Mouse (Mus musculus) spleen, adult 2 months (tissue): ENCODE data around the gene Lrba. TPM values are rescaled to one million over a fixed set of nuclear protein-coding genes. Genes with fewer than 3 reads are reported as not detected.

Source experiments
- DNase-seq, 2 experiments: peaks; one replicate each; pipeline versions ENCODE4 v3.0.0 to v3.0.0-alpha.2; 2012 to 2021; ENCODE audit warnings: low spot score in 2 of 2, low read depth in 1 of 2
- H3K27ac ChIP-seq: fragments of 200-500 bp; 2 replicates; pipeline ENCODE4 v1.5.1; 2012; ENCODE audit warnings: low read length, inconsistent platforms; ENCODE audit not compliant: insufficient read depth
- H3K27me3 ChIP-seq: fragments of 200-500 bp; 2 replicates; pipeline ENCODE4 v1.6.1; 2012; ENCODE audit warnings: mild to moderate bottlenecking, moderate library complexity, low read length, inconsistent platforms; ENCODE audit not compliant: control insufficient read depth, insufficient read depth
- H3K36me3 ChIP-seq: fragments of 200-500 bp; 2 replicates; pipeline ENCODE4 v1.6.1; 2012; ENCODE audit warnings: mild to moderate bottlenecking, low read length, inconsistent platforms; ENCODE audit not compliant: control insufficient read depth, insufficient read depth
- H3K4me1 ChIP-seq: fragments of 200-500 bp; 2 replicates; pipeline ENCODE4 v1.6.1; 2011; ENCODE audit warnings: inconsistent platforms; ENCODE audit not compliant: control insufficient read depth, insufficient read depth, insufficient read length
- H3K4me3 ChIP-seq: fragments of 200-500 bp; 2 replicates; pipeline ENCODE4 v1.5.1; 2011; ENCODE audit warnings: mild to moderate bottlenecking, inconsistent platforms; ENCODE audit not compliant: insufficient read depth, insufficient read length; ENCODE audit errors: extremely low read depth
- CTCF ChIP-seq: fragments of 200-500 bp; IDR thresholded peaks from 2 replicates; pipeline ENCODE4 v1.5.1; 2011; ENCODE audit warnings: mild to moderate bottlenecking, inconsistent platforms; ENCODE audit not compliant: insufficient read depth, insufficient read length, insufficient replicate concordance; ENCODE audit errors: extremely low read depth
- POLR2A ChIP-seq: fragments of 200-500 bp; IDR thresholded peaks from 2 replicates; pipeline ENCODE4 v1.6.1; 2011; ENCODE audit warnings: low read depth, low read length, inconsistent platforms
- WGBS: fragments of 180-500 bp; shearing (Covaris S2); methylation state at CpG from one replicate; pipeline ENCODE4 v1.1.7; 2018; 5-methylcytosine and 5-hydroxymethylcytosine counted together
- polyA plus RNA-seq: library from polyadenylated mRNA; depleted of rRNA; stranded (reverse); fragments of >200 nt; gene quantifications from 2 replicates; pipeline ENCODE4 v1.2.3, GENCODE M21; 2012

Lrba gene
- polyA plus RNA-seq, 1 experiment, result 9.1 TPM

- no peak for TF ChIP-seq POLR2A
- TF ChIP-seq CTCF, result no peak
- WGBS, result 97% methylated on average over 2 of the region's 2 CpGs
- DNase-seq, result no peak
Observed at GRCm38 (mm10) chr3:86451211-86451610, 226.7 kb downstream of the Lrba start.

GRCm38 (mm10) chr3:86461582-86461981 lies 237.1 kb downstream of the Lrba start:
- DNase-seq, result no peak
- Histone ChIP-seq H3K4me1 (no peaks in the 10 kb centered on the region), H3K27me3 (no peaks in the 10 kb centered on the region), H3K36me3 (no peaks in the 10 kb centered on the region), H3K4me3 (no peak overlapping the region), H3K27ac (no peak overlapping the region)
- 46% methylated on average over 3 of the region's 3 CpGs for WGBS
- TF ChIP-seq CTCF (no peak), POLR2A (no peak)

More at GRCm38 (mm10) chr3:86451211-86451610, 226.7 kb downstream of the Lrba start:
- H3K4me3 ChIP-seq, result no peak overlapping the region
- no peaks in the 10 kb centered on the region for H3K4me1 ChIP-seq
- H3K27me3 ChIP-seq, result no peaks in the 10 kb centered on the region
- H3K36me3 ChIP-seq, result no peaks in the 10 kb centered on the region
- no peak overlapping the region for H3K27ac ChIP-seq

GRCm38 (mm10) chr3:86489992-86490391 lies 265.5 kb downstream of the Lrba start:
- no peak for TF ChIP-seq CTCF
- TF ChIP-seq POLR2A, result no peak
- H3K4me1 ChIP-seq, result no peaks in the 10 kb centered on the region
- no peak for DNase-seq
- H3K27me3 ChIP-seq, result no peaks in the 10 kb centered on the region
- 91% methylated on average over 1 of the region's 1 CpGs for WGBS
- H3K4me3 ChIP-seq, result no peak overlapping the region
- H3K36me3 ChIP-seq, result no peaks in the 10 kb centered on the region
- no peak overlapping the region for H3K27ac ChIP-seq

GRCm38 (mm10) chr3:86500586-86500985 lies 276.1 kb downstream of the Lrba start:
- TF ChIP-seq POLR2A, result no peak
- TF ChIP-seq CTCF, result no peak
- DNase-seq, result no peak
- no peaks in the 10 kb centered on the region for H3K27me3 ChIP-seq
- H3K4me1 ChIP-seq, result no peaks in the 10 kb centered on the region
- H3K27ac ChIP-seq, result no peak overlapping the region
- no peaks in the 10 kb centered on the region for H3K36me3 ChIP-seq
- H3K4me3 ChIP-seq, result no peak overlapping the region

GRCm38 (mm10) chr3:86518506-86519109 lies 294.1 kb downstream of the Lrba start:
- TF ChIP-seq POLR2A, result no peak
- no peak for TF ChIP-seq CTCF
- no peak overlapping the region for H3K27ac ChIP-seq
- H3K4me1 ChIP-seq, result no peaks in the 10 kb centered on the region
- 88% methylated on average over 2 of the region's 2 CpGs for WGBS
- no peaks in the 10 kb centered on the region for H3K27me3 ChIP-seq
- no peak overlapping the region for H3K4me3 ChIP-seq
- DNase-seq, result no peak
- H3K36me3 ChIP-seq, result no peaks in the 10 kb centered on the region

GRCm38 (mm10) chr3:86522880-86523505 lies 298.5 kb downstream of the Lrba start:
- Histone ChIP-seq H3K4me3 (no peak overlapping the region), H3K4me1 (no peaks in the 10 kb centered on the region), H3K27ac (no peak overlapping the region), H3K27me3 (no peaks in the 10 kb centered on the region), H3K36me3 (no peaks in the 10 kb centered on the region)
- TF ChIP-seq CTCF (no peak), POLR2A (no peak)
- DNase-seq, result no peak
- WGBS, result 94% methylated on average over 3 of the region's 3 CpGs

- Histone ChIP-seq H3K36me3 (no peaks in the 10 kb centered on the region; the same call in 1 of the 2 replicates), H3K4me1 (no peaks in the 10 kb centered on the region), H3K27me3 (no peaks in the 10 kb centered on the region), H3K4me3 (no peak overlapping the region), H3K27ac (no peak overlapping the region)
- TF ChIP-seq CTCF (no peak), POLR2A (no peak)
- no peak for DNase-seq
- 95% methylated on average over 16 of the region's 16 CpGs for WGBS
Observed at GRCm38 (mm10) chr3:86531531-86532269, 307.2 kb downstream of the Lrba start.
